ENCODE assay signal across 16 mouse cellular contexts in genomic region chr9:53422133-53422896, GRCm38 (mm10). TPM values are rescaled to one million over a fixed set of nuclear protein-coding genes. Genes with fewer than 3 reads are reported as not detected.
A peak's percentile ranks its signal among the peaks of the same experiment; 100 is the strongest.
DNase-seq lines count a peak whose midpoint lies in the region; ATAC-seq and TF ChIP-seq lines count a peak whose summit lies in the region.
"Had no signal": no experiment of that assay in that cellular context is flagged by ENCODE, and none has a peak within 500 bp of the region (broad histone marks: within the 10 kb centered on the region; RNA-seq: fewer than 3 reads in every experiment).

No protein-coding gene starts in this region.

- WGBS in heart, adult 2 months, result 47% methylated on average over 9 of the region's 9 CpGs
- WGBS in thymus, adult 2 months, result 48% methylated on average over 9 of the region's 9 CpGs
- WGBS in hindbrain, embryonic 11.5 days, result 77% methylated on average over 9 of the region's 9 CpGs

- no peak for TF ChIP-seq CTCF in heart, adult 2 months (IDR thresholded peaks at IDR 0.05)
- TF ChIP-seq CTCF in thymus, adult 2 months (IDR thresholded peaks at IDR 0.05; ENCODE audit: borderline replicate concordance, control insufficient read depth, extremely low read depth, insufficient read depth, low read length, poor library complexity), result no peak

- no peaks in the 10 kb centered on the region for H3K79me2 ChIP-seq in heart, adult 2 months (replicated peaks; ENCODE audit: control insufficient read depth, insufficient read depth, low read length)

- no peak for TF ChIP-seq POLR2A in heart, adult 2 months (IDR thresholded peaks at IDR 0.05; ENCODE audit: insufficient read depth, low read depth, low read length)
- TF ChIP-seq POLR2A in thymus, adult 2 months (IDR thresholded peaks at IDR 0.05; ENCODE audit: control insufficient read depth, extremely low read depth, insufficient read depth, low read length, poor library complexity), result no peak

- H3K9ac ChIP-seq in heart, adult 2 months (ENCODE audit: low read depth, low read length), result no peak overlapping the region
- H3K9ac ChIP-seq in hindbrain, embryonic 11.5 days (ENCODE audit: low read depth, low read length), result no peak overlapping the region
- H3K9ac ChIP-seq: midbrain, embryonic 15.5 days had no signal

- peak; percentile 62 for DNase-seq in heart, adult 11 months
- DNase-seq in heart, adult 2 months, result no peak
- no peak for DNase-seq in thymus, adult 2 months
- DNase-seq in thymus, postnatal 36 days, result no peak
- peak; percentile 70 for DNase-seq in liver
- no peak for DNase-seq in hindbrain, embryonic 11.5 days (ENCODE audit: low spot score)
- DNase-seq in left cerebral cortex, postnatal 10 days (ENCODE audit: extremely low spot score in 1 of 2, low spot score in 2 of 2), result no peak
- DNase-seq: cerebellum, adult 18-20 months; heart, postnatal 4 days; kidney, postnatal 10 days; left cerebral cortex, postnatal 4 days had no signal

- H3K36me3 ChIP-seq in heart, adult 2 months (ENCODE audit: control insufficient read depth, insufficient read depth, low read length), result no peaks in the 10 kb centered on the region
- no peaks in the 10 kb centered on the region for H3K36me3 ChIP-seq in thymus, adult 2 months (ENCODE audit: control insufficient read depth, insufficient read depth, low read length)
- H3K36me3 ChIP-seq in hindbrain, embryonic 11.5 days (ENCODE audit: control insufficient read depth, insufficient read depth, low read length), result no peaks in the 10 kb centered on the region
- H3K36me3 ChIP-seq: midbrain, embryonic 15.5 days had no signal

- TF ChIP-seq EP300 in heart, adult 2 months (IDR thresholded peaks at IDR 0.05; ENCODE audit: insufficient read depth, low read depth, low read length), result no peak

- no peaks in the 10 kb centered on the region for H3K9me3 ChIP-seq in hindbrain, embryonic 11.5 days (ENCODE audit: control insufficient read depth, low read length)
- H3K9me3 ChIP-seq: midbrain, embryonic 15.5 days had no signal

- peak; percentile 100 for ATAC-seq in megakaryocyte-erythroid progenitor cell, adult 5-6 weeks (replicated peaks; ENCODE audit: low FRiP score, low TSS enrichment, poor library complexity, severe bottlenecking)
- no peak for ATAC-seq in hindbrain, embryonic 11.5 days (ENCODE audit: low FRiP score)
- ATAC-seq: forebrain, embryonic 14.5 days; inflammation-experienced regulatory T-cells, adult 6 months; midbrain, embryonic 15.5 days had no signal

- no peaks in the 10 kb centered on the region for H3K27me3 ChIP-seq in heart, adult 2 months (ENCODE audit: control insufficient read depth, insufficient read depth, low read length)
- no peaks in the 10 kb centered on the region for H3K27me3 ChIP-seq in thymus, adult 2 months (ENCODE audit: control insufficient read depth, insufficient read depth, low read length)
- H3K27me3 ChIP-seq in hindbrain, embryonic 11.5 days (ENCODE audit: control insufficient read depth, insufficient read depth, low read length), result no peaks in the 10 kb centered on the region
- H3K27me3 ChIP-seq: midbrain, embryonic 15.5 days had no signal

- H3K27ac ChIP-seq in heart, adult 2 months, result no peak overlapping the region
- H3K27ac ChIP-seq in thymus, adult 2 months (ENCODE audit: control insufficient read depth, insufficient read depth, low read length), result peak overlapping the region; percentile 50
- no peak overlapping the region for H3K27ac ChIP-seq in hindbrain, embryonic 11.5 days (ENCODE audit: low read depth, low read length)
- H3K27ac ChIP-seq: midbrain, embryonic 15.5 days had no signal

- H3K4me3 ChIP-seq in heart, adult 2 months, result no peak overlapping the region
- no peak overlapping the region for H3K4me3 ChIP-seq in thymus, adult 2 months (ENCODE audit: control insufficient read depth, insufficient read depth, low read length)
- H3K4me3 ChIP-seq in hindbrain, embryonic 11.5 days (ENCODE audit: low read depth, low read length), result no peak overlapping the region
- H3K4me3 ChIP-seq: midbrain, embryonic 15.5 days had no signal

- no peaks in the 10 kb centered on the region for H3K4me1 ChIP-seq in heart, adult 2 months (ENCODE audit: control insufficient read depth, insufficient read depth, low read length)
- peaks cover 3% of the 10 kb centered on the region; the same call in 1 of the 2 replicates for H3K4me1 ChIP-seq in thymus, adult 2 months (replicated peaks; ENCODE audit: control insufficient read depth, insufficient read depth, low read length)
- H3K4me1 ChIP-seq in hindbrain, embryonic 11.5 days (replicated peaks; ENCODE audit: control insufficient read depth, insufficient read depth, low read length), result no peaks in the 10 kb centered on the region
- H3K4me1 ChIP-seq: midbrain, embryonic 15.5 days had no signal

- no peak overlapping the region for H3K4me2 ChIP-seq in hindbrain, embryonic 11.5 days (replicated peaks; ENCODE audit: low read depth, low read length)
- H3K4me2 ChIP-seq: midbrain, embryonic 15.5 days had no signal

- intact Hi-C loops in heart, adult 2 months (cut with DNase I), result no loop called here
- intact Hi-C loops in left cerebral cortex, postnatal 10 days (cut with DNase I), result no loop called here

RNA-seq across cellular contexts. Expression of gene 4930550C14Rik, which starts 20.2 kb away (rescaled TPM):
- total RNA-seq in heart, adult 2 months (2021), result not detected
- polyA plus RNA-seq in heart, adult 2 months (2012; rRNA removed), result 0.31 and 0.61 TPM in 2 replicates
- 0.12 and 0.36 TPM in 2 replicates for polyA plus RNA-seq in thymus, adult 2 months (2012; rRNA removed)
- total RNA-seq in megakaryocyte-erythroid progenitor cell, adult 5-6 weeks (2014; fragmentation: Nextera tagmentation), result not detected in 2 replicates
- 0.38 and 0.84 TPM in 2 replicates for total RNA-seq in megakaryocyte-erythroid progenitor cell, adult 5-6 weeks (2017)
- polyA plus RNA-seq in hindbrain, embryonic 11.5 days (2014; fragmentation: Nextera tagmentation; extraction: Ambion mirVana), result 0.39 and 0.46 TPM in 2 replicates
- total RNA-seq in left cerebral cortex, postnatal 10 days (2021), result under 1 TPM; 0.43 to 0.57 TPM
- total RNA-seq: gastrocnemius, adult 18-20 months; left cerebral cortex, postnatal 4 days had no signal

RNA-seq across cellular contexts. Expression of gene Kdelc2, which starts 38.5 kb away (rescaled TPM):
- 1 to 10 TPM; 6.6 to 8.4 TPM for total RNA-seq in heart, adult 2 months (2021)
- polyA plus RNA-seq in heart, adult 2 months (2012; rRNA removed), result 3.7 and 5.4 TPM in 2 replicates
- polyA plus RNA-seq in thymus, adult 2 months (2012; rRNA removed), result 1.6 and 1.8 TPM in 2 replicates
- total RNA-seq in megakaryocyte-erythroid progenitor cell, adult 5-6 weeks (2014; fragmentation: Nextera tagmentation), result 1.6 and 1.7 TPM in 2 replicates
- 0.94 and 4.5 TPM in 2 replicates for total RNA-seq in megakaryocyte-erythroid progenitor cell, adult 5-6 weeks (2017)
- polyA plus RNA-seq in hindbrain, embryonic 11.5 days (2014; fragmentation: Nextera tagmentation; extraction: Ambion mirVana), result 10.4 and 11.7 TPM in 2 replicates
- 1 to 10 TPM; 8.7 to 9.9 TPM for total RNA-seq in left cerebral cortex, postnatal 10 days (2021)

Comparison
In these comparisons a context has a peak if more than half of its experiments do, and no peak if none do; other contexts are left out.
1. DNase-seq: peak in heart, adult 11 months (single experiment) and liver (single experiment); none in heart, adult 2 months (0 of 2), thymus, adult 2 months (single experiment), thymus, postnatal 36 days (0 of 2), hindbrain, embryonic 11.5 days (single experiment) and left cerebral cortex, postnatal 10 days (0 of 2).